Mouse (Mus musculus): ENCODE data around the gene Chdh. TPM values are rescaled to one million over a fixed set of nuclear protein-coding genes. Genes with fewer than 3 reads are reported as not detected.

Gene Chdh
- polyA plus RNA-seq, 1 experiment from 2014 or later: 0.17 TPM

Small RNA genes lying within 50 kb of the gene (microRNA-seq; reads per million reads assigned to microRNA genes)
- gene Mir6947: not detected

Other genes starting within 250 kb of the Chdh start
- gene Selenok, start 40.7 kb upstream of the Chdh start, polyA plus RNA-seq (2016; fragmentation: Nextera tagmentation; extraction: Ambion mirVana): 260 and 274 TPM in 2 replicates
- 81.4 and 86.9 TPM in 2 replicates for gene Actr8, start 30.7 kb upstream of the Chdh start, polyA plus RNA-seq (2016; fragmentation: Nextera tagmentation; extraction: Ambion mirVana)
- 1.1 and 1.6 TPM in 2 replicates for gene Il17rb, start 127 bp upstream of the Chdh start, polyA plus RNA-seq (2016; fragmentation: Nextera tagmentation; extraction: Ambion mirVana)